In genomic region chr2:148572165-148572564, GRCm38 (mm10) we compare ENCODE assay signal across 9 mouse cellular contexts.
DNase-seq lines count a peak whose midpoint lies in the region; ATAC-seq and TF ChIP-seq lines count a peak whose summit lies in the region.
"Had no signal": no experiment of that assay in that cellular context is flagged by ENCODE, and none has a peak within 500 bp of the region (broad histone marks: within the 10 kb centered on the region; RNA-seq: fewer than 3 reads in every experiment).

No protein-coding gene starts in this region.

- H3K9ac ChIP-seq in midbrain, postnatal 0 days (replicated peaks; ENCODE audit: low read length, poor library complexity, severe bottlenecking), result no peak overlapping the region
- H3K9ac ChIP-seq: limb, embryonic 12.5 days had no signal

- peak; percentile 60 to 89 for DNase-seq in heart, adult 18-20 months
- DNase-seq in heart, embryonic 10.5 days (ENCODE audit: low spot score), result no peak
- DNase-seq in Patski (ENCODE audit: low read depth, low spot score), result no peak
- DNase-seq in induced T-regulatory cell, adult 2 months (ENCODE audit: low read depth), result peak; percentile 7
- peak; percentile 14 to 70 for DNase-seq in left cerebral cortex, postnatal 14 days (ENCODE audit: low spot score in 2 of 2)
- peak; percentile 69 for DNase-seq in midbrain, postnatal 0 days (ENCODE audit: low spot score)
- peak; percentile 57 for DNase-seq in urinary bladder, postnatal 25 days (ENCODE audit: low spot score)

- no peak overlapping the region for H3K27ac ChIP-seq in heart, embryonic 10.5 days
- H3K27ac ChIP-seq in embryonic fibroblast, embryonic 13.5 days (ENCODE audit: insufficient read depth, low read length), result 0 out of 2 replicates have a peak overlapping the region, but pooled peaks have one; percentile 11
- H3K27ac ChIP-seq in midbrain, postnatal 0 days (ENCODE audit: low read depth, low read length), result no peak overlapping the region
- H3K27ac ChIP-seq: limb, embryonic 12.5 days had no signal

- TF ChIP-seq POLR2A in embryonic fibroblast, embryonic 13.5 days (IDR thresholded peaks at IDR 0.05; ENCODE audit: low read depth, low read length), result no peak

- CTCF ChIA-PET in Patski (lab: Charles Lee), result interaction anchor here (1.0 to 2.2 kb wide), 7 partner anchors 10 to 451 kb away, joined by 3 to 13 read pairs (median 4); no protein-coding TSS in a partner anchor

- H3K9me3 ChIP-seq in heart, embryonic 10.5 days, result no peaks in the 10 kb centered on the region
- H3K9me3 ChIP-seq in midbrain, postnatal 0 days (ENCODE audit: low read length), result no peaks in the 10 kb centered on the region
- H3K9me3 ChIP-seq: limb, embryonic 12.5 days had no signal

- no peak overlapping the region for H3K4me2 ChIP-seq in midbrain, postnatal 0 days (ENCODE audit: low read depth, low read length, poor library complexity, severe bottlenecking)
- H3K4me2 ChIP-seq: limb, embryonic 12.5 days had no signal

- intact Hi-C loops in left cerebral cortex, postnatal 14 days (cut with DNase I), result no loop called here

- peak; percentile 76 for TF ChIP-seq CTCF in Patski (IDR thresholded peaks at IDR 0.05)
- peak; percentile 58; the same call in 1 of the 2 replicates for TF ChIP-seq CTCF in embryonic fibroblast, embryonic 13.5 days (IDR thresholded peaks at IDR 0.05; ENCODE audit: borderline replicate concordance, insufficient read depth, low read length)
- TF ChIP-seq CTCF in midbrain, postnatal 0 days (IDR thresholded peaks at IDR 0.05), result peak; percentile 80

- ATAC-seq in Patski, result no peak
- no peak for ATAC-seq in midbrain, postnatal 0 days (ENCODE audit: low FRiP score)

- no peaks in the 10 kb centered on the region for H3K36me3 ChIP-seq in heart, embryonic 10.5 days
- H3K36me3 ChIP-seq in midbrain, postnatal 0 days (ENCODE audit: insufficient read depth, low read length), result no peaks in the 10 kb centered on the region
- H3K36me3 ChIP-seq: limb, embryonic 12.5 days had no signal

- POLR2A ChIA-PET in Patski (lab: Charles Lee), result interaction anchor here (0.7 kb wide), 1 partner anchor 31 kb away, joined by 4 read pairs; no protein-coding TSS in a partner anchor

- H3K4me1 ChIP-seq in heart, embryonic 10.5 days, result no peaks in the 10 kb centered on the region
- peaks cover 8% of the 10 kb centered on the region for H3K4me1 ChIP-seq in embryonic fibroblast, embryonic 13.5 days (ENCODE audit: control insufficient read depth, insufficient read depth, low read length)
- H3K4me1 ChIP-seq in midbrain, postnatal 0 days (ENCODE audit: insufficient read depth, low read length), result no peaks in the 10 kb centered on the region; the same call in 1 of the 2 replicates
- H3K4me1 ChIP-seq: limb, embryonic 12.5 days had no signal

- 24% methylated on average over 1 of the region's 1 CpGs for WGBS in heart, embryonic 10.5 days
- 21% methylated on average over 1 of the region's 1 CpGs for WGBS in midbrain, postnatal 0 days

- H3K4me3 ChIP-seq in heart, embryonic 10.5 days, result no peak overlapping the region
- H3K4me3 ChIP-seq in embryonic fibroblast, embryonic 13.5 days (ENCODE audit: insufficient read depth, low read length), result no peak overlapping the region
- no peak overlapping the region for H3K4me3 ChIP-seq in midbrain, postnatal 0 days (ENCODE audit: low read depth, low read length)
- H3K4me3 ChIP-seq: limb, embryonic 12.5 days had no signal

- in situ Hi-C loops in Patski (cut with MboI; ENCODE audit: low pct_unique_long_range_greater_than_20kb), result loop anchor here (5.0 kb wide), 1 partner anchor 165 kb away; the partner anchor contains the start of gene Thbd

- H3K27me3 ChIP-seq in heart, embryonic 10.5 days (ENCODE audit: insufficient read depth, poor library complexity, severe bottlenecking), result 0 out of 2 replicates have a peak, but pooled peaks cover 10% of the 10 kb centered on the region
- H3K27me3 ChIP-seq in Patski, result no peaks in the 10 kb centered on the region
- no peaks in the 10 kb centered on the region for H3K27me3 ChIP-seq in midbrain, postnatal 0 days (ENCODE audit: insufficient read depth, low read length)
- H3K27me3 ChIP-seq: limb, embryonic 12.5 days had no signal

Comparison
In these comparisons a context has a peak if more than half of its experiments do, and no peak if none do; other contexts are left out.
1. DNase-seq: peak in heart, adult 18-20 months (2 of 2), induced T-regulatory cell, adult 2 months (single experiment), left cerebral cortex, postnatal 14 days (2 of 2), midbrain, postnatal 0 days (single experiment) and urinary bladder, postnatal 25 days (single experiment); none in heart, embryonic 10.5 days (single experiment) and Patski (single experiment).
2. Peak in every context shown above with its lines, with median percentiles within 50 percentile points of each other: CTCF ChIP-seq.